Mouse (Mus musculus) thymus, adult 2 months (tissue): ENCODE data around the gene Ddx27.

Source experiments
- CTCF ChIP-seq: fragments of 200-500 bp; IDR thresholded peaks from 2 replicates; pipeline ENCODE4 v1.5.1; 2012; ENCODE audit warnings: mild to moderate bottlenecking, control low read depth, low read length, moderate library complexity, borderline replicate concordance; ENCODE audit not compliant: control insufficient read depth, poor library complexity, insufficient read depth; ENCODE audit errors: extremely low read depth
- POLR2A ChIP-seq: fragments of 200-500 bp; IDR thresholded peaks from 2 replicates; pipeline ENCODE4 v1.6.1; 2012; ENCODE audit warnings: mild to moderate bottlenecking, low read length, control low read depth, moderate library complexity; ENCODE audit not compliant: control insufficient read depth, poor library complexity, insufficient read depth; ENCODE audit errors: extremely low read depth

GRCm38 (mm10) chr2:167038297-167038696, 23.3 kb downstream of the Ddx27 start:
- TF ChIP-seq CTCF = no peak
- TF ChIP-seq POLR2A = no peak
